Mouse (Mus musculus) liver, embryonic 14.5 days (tissue): Measurements from ENCODE around the gene Ppm1m. TPM values are rescaled to one million over a fixed set of nuclear protein-coding genes. Genes with fewer than 3 reads are reported as not detected.

Experiments used
- ATAC-seq: fragments of 200-750 bp; cut with Nextera tagmentation; 2 replicates; pipeline ENCODE4 v1.8.0; 2017; ENCODE audit warnings: moderate number of reproducible peaks, mild to moderate bottlenecking, moderate library complexity; ENCODE audit not compliant: insufficient read depth
- DNase-seq, 3 experiments: peaks; one replicate each; pipeline ENCODE4 v3.0.0-alpha.2; 2012 to 2013; ENCODE audit warnings: low read depth in 3 of 3, low spot score in 3 of 3
- H3K27ac ChIP-seq: fragments of 300-500 bp; sonication (generic); 2 replicates; pipeline ENCODE4 v1.5.1; 2014; ENCODE audit warnings: moderate library complexity, mild to moderate bottlenecking, control low read depth, inconsistent platforms
- H3K27me3 ChIP-seq: fragments of 300-500 bp; sonication (generic); 2 replicates; pipeline ENCODE4 v1.6.1; 2014; ENCODE audit warnings: mild to moderate bottlenecking, low read length, moderate library complexity; ENCODE audit not compliant: control insufficient read depth, insufficient read depth
- H3K36me3 ChIP-seq: fragments of 300-500 bp; sonication (generic); replicated peaks from 2 replicates; pipeline ENCODE4 v1.6.1; 2014; ENCODE audit warnings: low read depth; ENCODE audit not compliant: control insufficient read depth, insufficient read depth
- H3K4me1 ChIP-seq, 2 experiments: fragments of 200-500 bp in 1 of 2; fragments of 300-500 bp in 1 of 2; sonication (generic) in 1 of 2; replicated peaks; 2 replicates each; pipeline ENCODE4 v1.6.1; 2012 to 2014; ENCODE audit warnings: antibody characterized with exemption in 1 of 2, inconsistent platforms in 1 of 2, low read length in 1 of 2; ENCODE audit not compliant: control insufficient read depth in 2 of 2, insufficient read depth in 2 of 2
- H3K4me2 ChIP-seq: fragments of 300-500 bp; sonication (generic); 2 replicates; pipeline ENCODE4 v1.6.1; 2014; ENCODE audit warnings: low read depth, mild to moderate bottlenecking, control low read depth, moderate library complexity
- H3K4me3 ChIP-seq, 2 experiments: fragments of 200-500 bp in 1 of 2; fragments of 300-500 bp in 1 of 2; sonication (generic) in 1 of 2; 2 replicates each; pipeline ENCODE4 v1.5.1; 2012 to 2014; ENCODE audit warnings: low read depth in 2 of 2, low read length in 2 of 2, mild to moderate bottlenecking in 2 of 2, control low read depth in 1 of 2, inconsistent platforms in 1 of 2, moderate library complexity in 1 of 2; ENCODE audit not compliant: insufficient read depth in 1 of 2
- H3K9ac ChIP-seq: fragments of 300-500 bp; sonication (generic); replicated peaks from 2 replicates; pipeline ENCODE4 v1.6.1; 2014; ENCODE audit warnings: mild to moderate bottlenecking, control low read depth, moderate library complexity
- H3K9me3 ChIP-seq: fragments of 300-500 bp; sonication (generic); 2 replicates; pipeline ENCODE4 v1.6.1; 2016; ENCODE audit warnings: low read length, mixed read lengths; ENCODE audit not compliant: control insufficient read depth
- CTCF ChIP-seq: IDR thresholded peaks from 2 replicates; pipeline ENCODE4 v1.5.1; 2016; ENCODE audit warnings: antibody characterized with exemption, low read depth, control low read depth
- EP300 ChIP-seq: IDR thresholded peaks from 2 replicates; pipeline ENCODE4 v1.6.1; 2016; ENCODE audit warnings: antibody characterized with exemption, low read depth
- WGBS: fragments of 180-500 bp; shearing (Covaris S2); extraction: QIAGEN DNeasy Blood & Tissue Kit; methylation state at CpG from one replicate; pipeline ENCODE4 v1.1.7; 2014; ENCODE audit not compliant: insufficient replicate concordance; 5-methylcytosine and 5-hydroxymethylcytosine counted together
- polyA plus RNA-seq, 2 experiments: library from polyadenylated mRNA; depleted of rRNA in 1 of 2; stranded (reverse) in 1 of 2; unstranded in 1 of 2; fragments of >200 nt; fragmentation: Nextera tagmentation in 1 of 2; extraction: Ambion mirVana in 1 of 2; gene quantifications; 2 replicates each; pipeline versions ENCODE4 v1.2.1 to v1.2.3; 2012 to 2014

Ppm1m gene
- polyA plus RNA-seq, 2 experiments: 5.9 to 10.0 TPM

- Histone ChIP-seq H3K4me1 (peaks cover 0 to 9% of the 10 kb centered on the region in 2 experiments; a peak in 2 of 4 replicates), H3K27me3 (peaks cover 20% of the 10 kb centered on the region), H3K36me3 (no peaks in the 10 kb centered on the region), H3K4me3 (0 out of 4 replicates have a peak overlapping the region, but pooled peaks of 1 of the 2 experiments have one; percentile 12), H3K27ac (no peak overlapping the region), H3K4me2 (peak overlapping the region; percentile 46), H3K9ac (no peak overlapping the region), H3K9me3 (no peaks in the 10 kb centered on the region)
- DNase-seq (no peak), ATAC-seq (0 out of 2 replicates have a peak, but pooled peaks have one; percentile 17)
- 7% methylated on average over 34 of the region's 34 CpGs for WGBS
- no peak for TF ChIP-seq EP300
- peak; percentile 17; the same call in 1 of the 2 replicates for TF ChIP-seq CTCF
Measured at GRCm38 (mm10) chr9:106226151-106226682, 26.7 kb upstream of the Ppm1m start.

DNA sequence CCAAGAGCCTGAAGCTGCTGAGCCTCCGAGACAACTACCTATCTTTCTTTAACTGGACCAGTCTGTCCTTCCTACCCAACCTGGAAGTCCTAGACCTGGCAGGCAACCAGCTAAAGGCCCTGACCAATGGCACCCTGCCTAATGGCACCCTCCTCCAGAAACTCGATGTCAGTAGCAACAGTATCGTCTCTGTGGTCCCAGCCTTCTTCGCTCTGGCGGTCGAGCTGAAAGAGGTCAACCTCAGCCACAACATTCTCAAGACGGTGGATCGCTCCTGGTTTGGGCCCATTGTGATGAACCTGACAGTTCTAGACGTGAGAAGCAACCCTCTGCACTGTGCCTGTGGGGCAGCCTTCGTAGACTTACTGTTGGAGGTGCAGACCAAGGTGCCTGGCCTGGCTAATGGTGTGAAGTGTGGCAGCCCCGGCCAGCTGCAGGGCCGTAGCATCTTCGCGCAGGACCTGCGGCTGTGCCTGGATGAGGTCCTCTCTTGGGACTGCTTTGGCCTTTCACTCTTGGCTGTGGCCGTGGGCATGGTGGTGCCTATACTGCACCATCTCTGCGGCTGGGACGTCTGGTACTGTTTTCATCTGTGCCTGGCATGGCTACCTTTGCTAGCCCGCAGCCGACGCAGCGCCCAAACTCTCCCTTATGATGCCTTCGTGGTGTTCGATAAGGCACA, 26.1 kb upstream of the Ppm1m start:
- peaks cover 0 to 9% of the 10 kb centered on the region in 2 experiments; a peak in 2 of 4 replicates for H3K4me1 ChIP-seq
- no peak for DNase-seq
- peak overlapping the region; percentile 46; the same call in 1 of the 2 replicates for H3K4me2 ChIP-seq
- H3K9me3 ChIP-seq: no peaks in the 10 kb centered on the region
- H3K36me3 ChIP-seq: no peaks in the 10 kb centered on the region
- no peak overlapping the region for H3K9ac ChIP-seq
- no peak for TF ChIP-seq EP300
- no peak for TF ChIP-seq CTCF
- 51% methylated on average over 24 of the region's 24 CpGs for WGBS
- H3K4me3 ChIP-seq: no peak overlapping the region
- H3K27me3 ChIP-seq: peaks cover 20% of the 10 kb centered on the region
- no peak for ATAC-seq
- H3K27ac ChIP-seq: no peak overlapping the region

- Histone ChIP-seq H3K9ac (no peak overlapping the region), H3K4me2 (no peak overlapping the region), H3K4me1 (peaks cover 0 to 4% of the 10 kb centered on the region in 2 experiments; a peak in 2 of 4 replicates), H3K27me3 (peaks cover 20% of the 10 kb centered on the region), H3K9me3 (no peaks in the 10 kb centered on the region), H3K27ac (no peak overlapping the region), H3K36me3 (no peaks in the 10 kb centered on the region), H3K4me3 (no peak overlapping the region)
- ATAC-seq (no peak), DNase-seq (no peak)
- 42% methylated on average over 4 of the region's 4 CpGs for WGBS
- TF ChIP-seq EP300 (no peak), CTCF (no peak)
Measured at GRCm38 (mm10) chr9:106222994-106223393, 23.4 kb upstream of the Ppm1m start.

- WGBS: 20% methylated on average over 4 of the region's 4 CpGs
- Histone ChIP-seq H3K4me1 (no peaks in the 10 kb centered on the region), H3K9me3 (no peaks in the 10 kb centered on the region), H3K36me3 (no peaks in the 10 kb centered on the region), H3K27me3 (peaks cover 20% of the 10 kb centered on the region), H3K4me3 (no peak within 1 kb of the TSS), H3K27ac (no peak within 1 kb of the TSS), H3K9ac (no peak within 1 kb of the TSS), H3K4me2 (no peak within 1 kb of the TSS)
- no peak for TF ChIP-seq EP300
- TF ChIP-seq CTCF: no peak
- no peak for DNase-seq
- no peak for ATAC-seq
Measured at GRCm38 (mm10) chr9:106222261-106222851, 22.8 kb upstream of the Ppm1m start, which contains the start of gene Tlr9. Gene Tlr9, plus strand, starts transcription at chr9:106222598.
